ENCODE assay signal across 14 mouse cellular contexts in genomic region chr12:98713621-98714103, GRCm38 (mm10). TPM values are rescaled to one million over a fixed set of nuclear protein-coding genes. Genes with fewer than 3 reads are reported as not detected.
A peak's percentile ranks its signal among the peaks of the same experiment; 100 is the strongest.
DNase-seq lines count a peak whose midpoint lies in the region; ATAC-seq lines count a peak whose summit lies in the region.
"Had no signal": no experiment of that assay in that cellular context is flagged by ENCODE, and none has a peak within 500 bp of the region (broad histone marks: within the 10 kb centered on the region; RNA-seq: fewer than 3 reads in every experiment).

No protein-coding gene starts in this region.

- H3K4me3 ChIP-seq in heart, embryonic 13.5 days = no peak overlapping the region
- no peak overlapping the region for H3K4me3 ChIP-seq in intestine, embryonic 15.5 days (replicated peaks)
- H3K4me3 ChIP-seq: layer of hippocampus, adult 2 months; limb, embryonic 10.5 days had no signal

- peak overlapping the region; percentile 29 for H3K27ac ChIP-seq in heart, embryonic 13.5 days (replicated peaks)
- no peak overlapping the region for H3K27ac ChIP-seq in intestine, embryonic 15.5 days
- H3K27ac ChIP-seq: hindbrain, embryonic 14.5 days; layer of hippocampus, adult 2 months; limb, embryonic 10.5 days had no signal

- H3K4me2 ChIP-seq in heart, embryonic 13.5 days = no peak overlapping the region
- H3K4me2 ChIP-seq in intestine, embryonic 15.5 days (replicated peaks) = 0 out of 2 replicates have a peak overlapping the region, but pooled peaks have one; percentile 5
- H3K4me2 ChIP-seq: hindbrain, embryonic 14.5 days had no signal

- DNase-seq in heart, adult 18-20 months = no peak
- DNase-seq in R1 (ENCODE audit: low read depth, low spot score) = peak; percentile 45
- peak; percentile 43 to 45 for DNase-seq in lung, postnatal 4 days
- no peak for DNase-seq in right cerebral cortex, postnatal 10 days (ENCODE audit: low spot score in 2 of 2)
- DNase-seq in left cerebral cortex, postnatal 4 days = no peak
- DNase-seq in urinary bladder, postnatal 10 days (ENCODE audit: low spot score) = no peak
- DNase-seq: cerebellum, postnatal 14 days; gastrocnemius, postnatal 14 days; thymus, postnatal 36 days had no signal

- H3K9me3 ChIP-seq in heart, embryonic 13.5 days = no peaks in the 10 kb centered on the region
- H3K9me3 ChIP-seq in intestine, embryonic 15.5 days = no peaks in the 10 kb centered on the region
- H3K9me3 ChIP-seq: limb, embryonic 10.5 days had no signal

- H3K9ac ChIP-seq in heart, embryonic 13.5 days = peak overlapping the region; percentile 17; the same call in 1 of the 2 replicates
- no peak overlapping the region for H3K9ac ChIP-seq in intestine, embryonic 15.5 days
- H3K9ac ChIP-seq: hindbrain, embryonic 14.5 days had no signal

- ATAC-seq in heart, embryonic 13.5 days (ENCODE audit: extremely low read depth, insufficient number of reproducible peaks, low FRiP score, low TSS enrichment) = no peak
- ATAC-seq in intestine, embryonic 15.5 days = peak; percentile 84

- no peaks in the 10 kb centered on the region for H3K27me3 ChIP-seq in heart, embryonic 13.5 days (replicated peaks)
- no peaks in the 10 kb centered on the region for H3K27me3 ChIP-seq in intestine, embryonic 15.5 days (replicated peaks)

- H3K4me1 ChIP-seq in heart, embryonic 13.5 days = peaks cover 42% of the 10 kb centered on the region
- peaks cover 7% of the 10 kb centered on the region for H3K4me1 ChIP-seq in intestine, embryonic 15.5 days (replicated peaks)

- 29% methylated on average over 7 of the region's 7 CpGs for WGBS in heart, embryonic 13.5 days
- 19% methylated on average over 7 of the region's 7 CpGs for WGBS in intestine, embryonic 15.5 days

- peaks cover 13% of the 10 kb centered on the region for H3K36me3 ChIP-seq in heart, embryonic 13.5 days
- H3K36me3 ChIP-seq in intestine, embryonic 15.5 days = no peaks in the 10 kb centered on the region
- H3K36me3 ChIP-seq: limb, embryonic 10.5 days had no signal

- intact Hi-C loops in left cerebral cortex, postnatal 4 days (cut with DNase I) = no loop called here

RNA-seq across cellular contexts. Expression of gene Ptpn21, which starts 23.5 kb away (rescaled TPM):
- 9.0 and 9.3 TPM in 2 replicates for polyA plus RNA-seq in heart, embryonic 13.5 days (2015; fragmentation: Nextera tagmentation; extraction: Ambion mirVana)
- 10 to 100 TPM; 25.6 to 30.3 TPM for total RNA-seq in heart, adult 18-20 months (2021)
- 7.7 TPM in 2 replicates for polyA plus RNA-seq in intestine, embryonic 15.5 days (2015; fragmentation: Nextera tagmentation; extraction: Ambion mirVana)
- 1 to 10 TPM; 7.3 to 8.4 TPM for total RNA-seq in left cerebral cortex, postnatal 4 days (2021)

RNA-seq across cellular contexts. Expression of gene Zc3h14, which starts 33.1 kb away (rescaled TPM):
- 81.7 and 84.2 TPM in 2 replicates for polyA plus RNA-seq in heart, embryonic 13.5 days (2015; fragmentation: Nextera tagmentation; extraction: Ambion mirVana)
- 10 to 100 TPM; 56.0 to 59.8 TPM for total RNA-seq in heart, adult 18-20 months (2021)
- polyA plus RNA-seq in intestine, embryonic 15.5 days (2015; fragmentation: Nextera tagmentation; extraction: Ambion mirVana) = 86.2 and 98.3 TPM in 2 replicates
- total RNA-seq in left cerebral cortex, postnatal 4 days (2021) = 100 to 1,000 TPM; 122 to 123 TPM

Comparison
In these comparisons a context has a peak if more than half of its experiments do, and no peak if none do; other contexts are left out.
1. DNase-seq: peak in R1 (single experiment) and lung, postnatal 4 days (2 of 2); none in heart, adult 18-20 months (0 of 2), right cerebral cortex, postnatal 10 days (0 of 2), left cerebral cortex, postnatal 4 days (single experiment) and urinary bladder, postnatal 10 days (single experiment).